Mouse (Mus musculus) heart, postnatal 0 days (tissue): ENCODE data around the gene Tmem63a. TPM values are rescaled to one million over a fixed set of nuclear protein-coding genes. Genes with fewer than 3 reads are reported as not detected.

Experiments
- ATAC-seq: fragments of 200-750 bp; cut with Nextera tagmentation; 2 replicates; pipeline ENCODE4 v1.8.0; 2017; ENCODE audit warnings: low read depth, moderate number of reproducible peaks, moderate library complexity; ENCODE audit not compliant: insufficient read depth
- DNase-seq: peaks from one replicate; pipeline ENCODE4 v3.0.0-alpha.2; 2016; ENCODE audit warnings: low spot score
- H3K27ac ChIP-seq: fragments of 300-500 bp; sonication (generic); 2 replicates; pipeline ENCODE4 v1.5.1; 2014; ENCODE audit warnings: low read depth, mild to moderate bottlenecking
- H3K27me3 ChIP-seq: fragments of 300-500 bp; sonication (generic); 2 replicates; pipeline ENCODE4 v1.6.1; 2014; ENCODE audit warnings: low read length, mixed read lengths; ENCODE audit not compliant: control insufficient read depth, insufficient read depth
- H3K36me3 ChIP-seq: fragments of 300-500 bp; sonication (generic); replicated peaks from 2 replicates; pipeline ENCODE4 v1.6.1; 2014; ENCODE audit warnings: low read length, mixed read lengths; ENCODE audit not compliant: control insufficient read depth, insufficient read depth
- H3K4me1 ChIP-seq: fragments of 300-500 bp; sonication (generic); 2 replicates; pipeline ENCODE4 v1.6.1; 2014; ENCODE audit warnings: antibody characterized with exemption; ENCODE audit not compliant: control insufficient read depth, insufficient read depth
- H3K4me2 ChIP-seq: fragments of 300-500 bp; sonication (generic); 2 replicates; pipeline ENCODE4 v1.6.1; 2014; ENCODE audit warnings: low read depth, mild to moderate bottlenecking, low read length, moderate library complexity
- H3K4me3 ChIP-seq: fragments of 300-500 bp; sonication (generic); 2 replicates; pipeline ENCODE4 v1.5.1; 2014; ENCODE audit warnings: low read depth, low read length
- H3K9ac ChIP-seq: fragments of 300-500 bp; sonication (generic); replicated peaks from 2 replicates; pipeline ENCODE4 v1.6.1; 2014; ENCODE audit warnings: low read depth, low read length, mixed read lengths
- H3K9me3 ChIP-seq: fragments of 300-500 bp; sonication (generic); replicated peaks from 2 replicates; pipeline ENCODE4 v1.6.1; 2016; ENCODE audit warnings: low read length; ENCODE audit not compliant: control insufficient read depth
- CTCF ChIP-seq: IDR thresholded peaks from 2 replicates; pipeline ENCODE4 v1.5.1; 2016; ENCODE audit warnings: antibody characterized with exemption, control low read depth, low read depth
- EP300 ChIP-seq: IDR thresholded peaks from 2 replicates; pipeline ENCODE4 v1.6.1; 2016; ENCODE audit warnings: antibody characterized with exemption, low read depth
- WGBS: fragments of 180-500 bp; shearing (Covaris S2); extraction: QIAGEN DNeasy Blood & Tissue Kit; methylation state at CpG from one replicate; pipeline ENCODE4 v1.1.7; 2014; 5-methylcytosine and 5-hydroxymethylcytosine counted together
- polyA plus RNA-seq: library from polyadenylated mRNA; unstranded; fragments of >200 nt; fragmentation: Nextera tagmentation; extraction: Ambion mirVana; gene quantifications from 2 replicates; pipeline ENCODE4 v1.2.1, GENCODE M21; 2015
- total RNA-seq: library from RNA; depleted of rRNA; stranded (reverse); fragments of >200 nt; gene quantifications from 2 replicates; pipeline ENCODE4 v1.2.3, GENCODE M21; 2014; ENCODE audit warnings: low replicate concordance

The Tmem63a gene
- total and polyA plus RNA-seq, 2 experiments from 2014 or later, result 9.6 to 17.2 TPM

DNA sequence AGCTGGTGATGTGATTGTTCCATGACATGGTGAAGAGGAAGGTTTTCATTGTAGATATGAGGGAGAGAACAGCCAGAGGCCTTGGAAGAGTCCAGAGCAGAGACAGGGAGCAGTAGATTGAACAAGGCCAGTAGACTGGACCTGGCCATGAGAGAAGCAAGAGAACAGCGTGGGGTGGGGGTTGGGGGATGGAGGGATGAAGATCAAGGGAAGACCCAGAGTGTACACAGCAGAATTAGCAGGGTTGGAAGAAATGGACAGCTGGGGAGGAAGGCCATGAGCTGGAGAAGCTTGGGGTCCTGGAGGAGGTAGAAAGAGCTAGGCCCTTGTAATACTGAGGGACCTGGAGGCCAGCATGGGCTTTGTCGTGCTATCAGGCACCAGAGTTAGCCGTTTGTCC, 70.3 kb downstream of the Tmem63a start:
- Histone ChIP-seq H3K27ac (no peak overlapping the region), H3K4me2 (no peak overlapping the region), H3K9ac (no peak overlapping the region), H3K4me3 (no peak overlapping the region), H3K4me1 (peaks cover 27% of the 10 kb centered on the region), H3K27me3 (no peaks in the 10 kb centered on the region), H3K9me3 (no peaks in the 10 kb centered on the region), H3K36me3 (no peaks in the 10 kb centered on the region)
- TF ChIP-seq EP300 (no peak), CTCF (no peak)
- DNase-seq, result no peak
- ATAC-seq, result no peak
- WGBS, result 76% methylated on average over 3 of the region's 3 CpGs

DNA sequence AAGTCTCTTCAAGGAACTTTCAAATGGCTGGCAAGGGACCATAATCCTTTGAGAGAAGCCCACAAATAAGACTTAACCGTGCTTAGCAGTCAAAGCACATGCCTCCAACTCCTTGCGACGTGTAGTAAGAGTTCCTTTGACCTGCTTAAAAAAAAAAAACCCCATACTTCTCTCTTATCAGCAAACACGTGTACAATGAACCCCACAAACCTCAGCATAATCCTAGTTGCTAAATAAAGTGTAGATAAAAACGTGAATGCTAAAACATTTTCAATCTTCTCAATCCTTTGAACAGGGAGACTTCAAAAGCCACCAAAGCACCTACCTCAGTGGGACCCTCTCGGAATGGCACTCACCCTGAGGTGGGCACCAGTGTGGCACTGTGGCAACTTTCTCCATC, 71.3 kb downstream of the Tmem63a start:
- no peak overlapping the region for H3K9ac ChIP-seq
- H3K27me3 ChIP-seq, result no peaks in the 10 kb centered on the region
- no peak overlapping the region for H3K4me3 ChIP-seq
- TF ChIP-seq CTCF (no peak), EP300 (no peak)
- H3K27ac ChIP-seq, result no peak overlapping the region
- H3K4me2 ChIP-seq, result no peak overlapping the region
- H3K9me3 ChIP-seq, result no peaks in the 10 kb centered on the region
- ATAC-seq (no peak), DNase-seq (no peak)
- 67% methylated on average over 6 of the region's 6 CpGs for WGBS
- no peaks in the 10 kb centered on the region for H3K36me3 ChIP-seq
- H3K4me1 ChIP-seq, result peaks cover 27% of the 10 kb centered on the region

DNA sequence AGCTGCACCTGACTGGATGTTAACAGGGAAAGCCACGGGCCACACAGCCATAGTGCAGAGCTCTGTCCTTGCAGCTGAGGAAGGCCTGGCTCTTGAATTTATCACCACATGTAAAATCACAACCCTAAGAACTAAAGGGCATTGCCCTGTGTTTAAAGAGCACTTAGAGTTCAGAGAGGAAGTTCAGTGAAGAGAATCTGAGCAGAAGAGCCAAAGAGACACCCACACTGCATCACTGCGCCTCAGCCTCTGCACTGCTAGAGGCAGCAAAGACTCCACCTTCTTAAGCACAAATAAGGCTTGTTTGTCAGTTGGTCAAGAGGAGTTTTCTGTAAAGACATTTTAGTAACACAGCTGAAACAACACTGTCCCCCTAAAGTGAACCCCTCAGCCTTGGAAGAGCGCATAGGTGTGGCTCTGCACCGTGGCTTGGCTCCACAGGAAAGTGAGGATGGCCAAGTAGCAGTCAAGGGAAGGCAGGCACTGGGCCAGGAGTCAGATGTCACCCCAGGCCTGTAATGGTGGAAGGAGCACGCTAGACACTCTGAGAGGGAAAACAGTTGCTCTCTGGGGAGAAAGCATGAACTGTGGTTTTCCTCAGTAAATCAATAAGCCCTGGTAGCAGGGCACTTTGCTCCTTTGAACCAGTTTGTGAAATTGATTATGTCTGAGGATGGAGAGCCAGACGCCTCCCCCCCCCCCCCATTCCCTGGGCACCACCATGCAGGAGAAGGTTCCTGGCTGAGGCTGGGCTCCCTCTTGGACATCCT, 72.8 kb downstream of the Tmem63a start:
- Histone ChIP-seq H3K9me3 (no peaks in the 10 kb centered on the region), H3K9ac (no peak overlapping the region), H3K4me2 (no peak overlapping the region), H3K27ac (peak overlapping the region; percentile 85), H3K27me3 (no peaks in the 10 kb centered on the region), H3K4me3 (no peak overlapping the region), H3K36me3 (no peaks in the 10 kb centered on the region), H3K4me1 (peaks cover 22% of the 10 kb centered on the region)
- ATAC-seq, result no peak
- TF ChIP-seq EP300 (no peak), CTCF (no peak)
- DNase-seq, result no peak
- 65% methylated on average over 6 of the region's 6 CpGs for WGBS

DNA sequence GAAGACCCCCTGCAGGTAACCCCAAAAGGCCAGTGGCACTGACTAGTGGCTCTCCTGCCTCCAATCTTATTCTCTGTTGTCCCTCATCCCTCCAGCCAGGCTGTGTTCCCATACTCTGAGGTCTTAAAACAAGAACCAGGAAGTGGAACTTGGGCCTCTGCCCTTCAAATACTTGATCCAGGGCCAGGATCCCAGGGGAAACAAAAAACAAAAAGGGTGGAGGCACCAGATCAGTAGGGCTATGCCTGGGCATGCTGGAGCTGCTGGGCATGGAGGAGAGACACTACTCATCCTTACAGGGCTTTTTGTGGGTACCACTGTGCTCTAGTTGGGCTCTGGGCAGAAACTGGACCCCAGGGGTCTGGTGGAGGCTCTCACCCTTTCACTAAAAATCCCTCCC, 73.4 kb downstream of the Tmem63a start:
- H3K9ac ChIP-seq, result no peak overlapping the region
- no peak overlapping the region for H3K4me3 ChIP-seq

DNA sequence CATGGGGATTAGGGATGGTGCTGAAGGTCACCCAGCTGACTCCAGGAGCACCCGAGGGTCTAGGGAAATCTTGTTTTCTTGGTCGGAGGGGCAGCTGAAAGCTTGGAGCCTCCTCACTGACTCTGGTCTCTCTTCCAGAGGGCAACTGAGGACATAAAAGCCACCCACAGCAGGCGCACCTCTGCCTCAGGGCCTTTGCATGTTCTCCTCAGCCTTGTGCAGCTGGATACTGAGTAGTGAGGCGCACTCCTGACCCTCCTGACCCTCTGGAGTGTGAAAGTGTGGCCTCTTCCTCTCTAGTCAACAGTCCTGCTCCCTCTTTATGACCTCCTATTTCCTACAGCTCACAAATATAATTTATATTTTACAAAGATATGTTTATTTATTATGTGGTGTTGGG, 73.9 kb downstream of the Tmem63a start:
- H3K9me3 ChIP-seq, result no peaks in the 10 kb centered on the region
- no peaks in the 10 kb centered on the region for H3K27me3 ChIP-seq
- no peak for TF ChIP-seq EP300
- no peak for TF ChIP-seq CTCF
- ATAC-seq (no peak), DNase-seq (no peak)
- no peak overlapping the region for H3K4me3 ChIP-seq
- H3K4me1 ChIP-seq, result peaks cover 15% of the 10 kb centered on the region
- H3K27ac ChIP-seq, result peak overlapping the region; percentile 85
- H3K36me3 ChIP-seq, result no peaks in the 10 kb centered on the region
- WGBS, result 64% methylated on average over 4 of the region's 4 CpGs
- H3K4me2 ChIP-seq, result peak overlapping the region; percentile 98; the same call in 1 of the 2 replicates
- H3K9ac ChIP-seq, result 0 out of 2 replicates have a peak overlapping the region, but pooled peaks have one; percentile 18

More for the DNA sequence above, 73.4 kb downstream of the Tmem63a start:
- DNase-seq (peak; percentile 63), ATAC-seq (peak; percentile 28)
- Histone ChIP-seq H3K27ac (peak overlapping the region; percentile 85), H3K4me2 (no peak overlapping the region), H3K9me3 (no peaks in the 10 kb centered on the region), H3K36me3 (no peaks in the 10 kb centered on the region), H3K4me1 (peaks cover 16% of the 10 kb centered on the region), H3K27me3 (no peaks in the 10 kb centered on the region)
- TF ChIP-seq EP300, result no peak
- TF ChIP-seq CTCF, result no peak
